Mouse (Mus musculus) frontal cortex, postnatal 14 days (tissue): ENCODE data around the gene Bcar3.

ENCODE experiments used
- DNase-seq, 2 experiments: peaks; one replicate each; pipeline ENCODE4 v3.0.0; 2022; ENCODE audit warnings: low spot score in 2 of 2

Gene Bcar3

GRCm38 (mm10) chr3:122573426-122574286, 279.7 kb downstream of the Bcar3 start:
- peak in 1 of 2 experiments; percentile 32 for DNase-seq

- no peak for DNase-seq
These were observed 281.0 kb downstream of the Bcar3 start for GRCm38 (mm10) chr3:122574921-122575320.

- DNase-seq: no peak
These were observed 283.4 kb downstream of the Bcar3 start for GRCm38 (mm10) chr3:122577360-122577759.
